Mouse (Mus musculus) inflammation-experienced regulatory T-cells, adult 16 weeks (primary cell): ENCODE data around the gene Gm960. TPM values are rescaled to one million over a fixed set of nuclear protein-coding genes. Genes with fewer than 3 reads are reported as not detected.

Source experiments
- polyA plus RNA-seq: library from polyadenylated mRNA; unstranded; fragments of 100-300 nt; shearing (Covaris generic); gene quantifications from one replicate; pipeline ENCODE4 v1.2.1, GENCODE M21; 2017

The Gm960 gene
- polyA plus RNA-seq: 0.18 TPM

GRCm38 (mm10) chr19:4698205-4698677 lies at the start of gene Gm960:
Gene Gm960, minus strand, starts transcription at chr19:4698668.

GRCm38 (mm10) chr19:4711098-4711600 lies 12.7 kb upstream of the Gm960 start, which contains the start of gene Sptbn2:
Gene Sptbn2, plus strand, starts transcription at chr19:4711167.

GRCm38 (mm10) chr19:4625179-4625828 lies 73.2 kb downstream of the Gm960 start, which contains the start of gene Rce1:
Gene Rce1, minus strand, starts transcription at chr19:4625641.

GRCm38 (mm10) chr19:4615151-4616093 lies 83.0 kb downstream of the Gm960 start, which contains the start of gene Lrfn4:
Gene Lrfn4, minus strand, starts transcription at chr19:4615667.

Other genes with a start within 250 kb of the Gm960 start
- not detected for gene Syt12, start 221.2 kb downstream of the Gm960 start, polyA plus RNA-seq
- gene 2010003K11Rik, start 200.1 kb downstream of the Gm960 start, polyA plus RNA-seq: not detected
- gene Pcx, start 188.2 kb downstream of the Gm960 start, polyA plus RNA-seq: 5.1 TPM
- 0.13 TPM for gene Lrfn4, start 83.0 kb downstream of the Gm960 start, polyA plus RNA-seq
- gene Rce1, start 73.0 kb downstream of the Gm960 start, polyA plus RNA-seq: 60.1 TPM
- gene Sptbn2, start 12.5 kb upstream of the Gm960 start, polyA plus RNA-seq: 0.46 TPM
- 56.0 TPM for gene Rbm4b, start 57.8 kb upstream of the Gm960 start, polyA plus RNA-seq
- gene Rbm4, start 95.2 kb upstream of the Gm960 start, polyA plus RNA-seq: 63.3 TPM
- gene Gm21992, start 112.9 kb upstream of the Gm960 start, polyA plus RNA-seq: 45.2 TPM
- gene Rbm14, start 113.0 kb upstream of the Gm960 start, polyA plus RNA-seq: 88.2 TPM
- 157 TPM for gene Ccs, start 140.7 kb upstream of the Gm960 start, polyA plus RNA-seq
- not detected for gene Ccdc87, start 140.7 kb upstream of the Gm960 start, polyA plus RNA-seq
- gene Ctsf, start 156.5 kb upstream of the Gm960 start, polyA plus RNA-seq: 15.1 TPM
- 0.21 TPM for gene Actn3, start 179.2 kb upstream of the Gm960 start, polyA plus RNA-seq
- gene Zdhhc24, start 180.0 kb upstream of the Gm960 start, polyA plus RNA-seq: 10.3 TPM
- gene Bbs1, start 208.0 kb upstream of the Gm960 start, polyA plus RNA-seq: 1.4 TPM
- 131 TPM for gene Dpp3, start 229.6 kb upstream of the Gm960 start, polyA plus RNA-seq
- gene Peli3, start 244.5 kb upstream of the Gm960 start, polyA plus RNA-seq: 1.4 TPM